Mouse (Mus musculus) cerebellum, postnatal 36 days (tissue): ENCODE measurements at regions not wholly inside any gene's neighbourhood (a gene's known extent, or its start where the extent isn't known, plus 50 kb on each side); places are given as distances from the start of the nearest gene placed in this dataset.

ENCODE experiments used
- DNase-seq, 2 experiments: peaks; one replicate each; pipeline ENCODE4 v3.0.0; 2021 to 2022; ENCODE audit warnings: mixed read lengths in 2 of 2

GRCm38 (mm10) chr9:101641524-101641923, 220.1 kb upstream of the 9630041A04Rik start:
- no peak for DNase-seq

- no peak for DNase-seq
Measured at GRCm38 (mm10) chr9:101640598-101640997, 221.0 kb upstream of the 9630041A04Rik start.

GRCm38 (mm10) chr9:101616261-101616660, 245.4 kb upstream of the 9630041A04Rik start:
- peak; percentile 65 to 67 for DNase-seq

GRCm38 (mm10) chr9:101615176-101615575, 246.5 kb upstream of the 9630041A04Rik start:
- DNase-seq = no peak

- DNase-seq = peak; percentile 82 to 84
Measured at GRCm38 (mm10) chr9:101613933-101614332, 247.7 kb upstream of the 9630041A04Rik start.

GRCm38 (mm10) chr9:101613471-101613870, 248.2 kb upstream of the 9630041A04Rik start:
- DNase-seq = peak; percentile 86 to 92

GRCm38 (mm10) chr9:101612971-101613370, 248.7 kb upstream of the 9630041A04Rik start:
- DNase-seq = peak in 1 of 2 experiments; percentile 18

- DNase-seq = no peak
Measured at GRCm38 (mm10) chr9:101612571-101612970, 249.1 kb upstream of the 9630041A04Rik start.

- DNase-seq = peak; percentile 34 to 43
Measured at GRCm38 (mm10) chr9:101611481-101611880, 250.2 kb upstream of the 9630041A04Rik start.

GRCm38 (mm10) chr9:101610806-101611443, 250.7 kb upstream of the 9630041A04Rik start:
- no peak for DNase-seq

- DNase-seq = peak; percentile 90 to 91
Measured at GRCm38 (mm10) chr9:101610338-101610737, 251.3 kb upstream of the 9630041A04Rik start.

- peak in 1 of 2 experiments; percentile 32 for DNase-seq
Measured at GRCm38 (mm10) chr9:101602799-101603198, 258.8 kb upstream of the 9630041A04Rik start.

- no peak for DNase-seq
Measured at GRCm38 (mm10) chr9:101596898-101597297, 264.7 kb upstream of the 9630041A04Rik start.

- DNase-seq = no peak
Measured at GRCm38 (mm10) chr9:101595101-101595650, 266.5 kb upstream of the 9630041A04Rik start.

- DNase-seq = no peak
Measured at GRCm38 (mm10) chr9:101592621-101593020, 269.0 kb upstream of the 9630041A04Rik start.

- no peak for DNase-seq
Measured at GRCm38 (mm10) chr9:101591681-101592080, 270.0 kb upstream of the 9630041A04Rik start.

- no peak for DNase-seq
Measured at GRCm38 (mm10) chr9:101590310-101590709, 271.3 kb upstream of the 9630041A04Rik start.

GRCm38 (mm10) chr9:101581064-101581463, 280.6 kb upstream of the 9630041A04Rik start:
- no peak for DNase-seq

- DNase-seq = no peak
Measured at GRCm38 (mm10) chr9:101570714-101571113, 290.9 kb upstream of the 9630041A04Rik start.

GRCm38 (mm10) chr9:101563196-101563595, 298.4 kb upstream of the 9630041A04Rik start:
- no peak for DNase-seq

- DNase-seq = no peak
Measured at GRCm38 (mm10) chr9:101559366-101559765, 302.3 kb upstream of the 9630041A04Rik start.

- DNase-seq = no peak
Measured at GRCm38 (mm10) chr9:101555011-101555673, 303.5 kb upstream of the Ppp2r3a start.

GRCm38 (mm10) chr9:101552789-101553188, 301.2 kb upstream of the Ppp2r3a start:
- DNase-seq = no peak

- DNase-seq = no peak
Measured at GRCm38 (mm10) chr9:101551256-101551655, 299.7 kb upstream of the Ppp2r3a start.
